Mouse (Mus musculus) intestine, embryonic 16.5 days (tissue): ENCODE results near the gene Olfr95. TPM values are rescaled to one million over a fixed set of nuclear protein-coding genes. Genes with fewer than 3 reads are reported as not detected.

ENCODE experiments used
- ATAC-seq: fragments of 200-750 bp; cut with Nextera tagmentation; 2 replicates; pipeline ENCODE4 v1.8.0; 2017; ENCODE audit warnings: moderate TSS enrichment, moderate library complexity
- H3K27ac ChIP-seq: fragments of 300-500 bp; sonication (generic); 2 replicates; pipeline ENCODE4 v1.5.1; 2014; ENCODE audit warnings: mild to moderate bottlenecking, low read length
- H3K27me3 ChIP-seq: fragments of 300-500 bp; sonication (generic); replicated peaks from 2 replicates; pipeline ENCODE4 v1.6.1; 2014; ENCODE audit warnings: low read length, control low read depth, mixed read lengths; ENCODE audit not compliant: control insufficient read depth, insufficient read depth
- H3K36me3 ChIP-seq: fragments of 300-500 bp; sonication (generic); 2 replicates; pipeline ENCODE4 v1.6.1; 2014; ENCODE audit warnings: low read length, control low read depth; ENCODE audit not compliant: control insufficient read depth, insufficient read depth
- H3K4me1 ChIP-seq: fragments of 300-500 bp; sonication (generic); 2 replicates; pipeline ENCODE4 v1.6.1; 2014; ENCODE audit warnings: low read length, control low read depth, mixed read lengths; ENCODE audit not compliant: control insufficient read depth, insufficient read depth
- H3K4me2 ChIP-seq: fragments of 300-500 bp; sonication (generic); 2 replicates; pipeline ENCODE4 v1.6.1; 2014; ENCODE audit warnings: low read depth, low read length, control low read depth
- H3K4me3 ChIP-seq: fragments of 300-500 bp; sonication (generic); 2 replicates; pipeline ENCODE4 v1.5.1; 2014; ENCODE audit warnings: mild to moderate bottlenecking, low read length
- H3K9ac ChIP-seq: fragments of 300-500 bp; sonication (generic); 2 replicates; pipeline ENCODE4 v1.6.1; 2014; ENCODE audit warnings: low read depth, low read length
- H3K9me3 ChIP-seq: fragments of 300-500 bp; sonication (generic); 2 replicates; pipeline ENCODE4 v1.6.1; 2016; ENCODE audit warnings: low read length, control low read depth; ENCODE audit not compliant: control insufficient read depth
- WGBS: fragments of 180-500 bp; shearing (Covaris S2); extraction: QIAGEN DNeasy Blood & Tissue Kit; methylation state at CpG from one replicate; pipeline ENCODE4 v1.1.7; 2014; 5-methylcytosine and 5-hydroxymethylcytosine counted together
- polyA plus RNA-seq: library from polyadenylated mRNA; unstranded; fragments of >200 nt; fragmentation: Nextera tagmentation; extraction: Ambion mirVana; gene quantifications from 2 replicates; pipeline ENCODE4 v1.2.1, GENCODE M21; 2015

Gene Olfr95
- polyA plus RNA-seq, 1 experiment from 2014 or later = not detected

GRCm38 (mm10) chr17:37210884-37211768 lies 1.8 kb downstream of the Olfr95 start:
- ATAC-seq = no peak
- Histone ChIP-seq H3K4me3 (peak overlapping the region; percentile 31), H3K27ac (no peak overlapping the region), H3K27me3 (peaks cover 12% of the 10 kb centered on the region; the same call in 1 of the 2 replicates), H3K36me3 (no peaks in the 10 kb centered on the region), H3K9me3 (no peaks in the 10 kb centered on the region), H3K4me2 (peak overlapping the region; percentile 52), H3K9ac (0 out of 2 replicates have a peak overlapping the region, but pooled peaks have one; percentile 49), H3K4me1 (no peaks in the 10 kb centered on the region)
- 17% methylated on average over 40 of the region's 40 CpGs for WGBS

GRCm38 (mm10) chr17:37203917-37204236 lies 9.0 kb downstream of the Olfr95 start:
- WGBS = 37% methylated on average over 3 of the region's 3 CpGs
- Histone ChIP-seq H3K4me1 (no peaks in the 10 kb centered on the region), H3K4me3 (no peak overlapping the region), H3K27me3 (no peaks in the 10 kb centered on the region), H3K9me3 (no peaks in the 10 kb centered on the region), H3K9ac (no peak overlapping the region), H3K4me2 (no peak overlapping the region), H3K36me3 (no peaks in the 10 kb centered on the region), H3K27ac (no peak overlapping the region)
- no peak for ATAC-seq

- no peaks in the 10 kb centered on the region for H3K9me3 ChIP-seq
- no peaks in the 10 kb centered on the region for H3K36me3 ChIP-seq
- under 1% methylated on average over 4 of the region's 4 CpGs for WGBS
- no peaks in the 10 kb centered on the region for H3K4me1 ChIP-seq
- H3K27ac ChIP-seq = no peak overlapping the region
- ATAC-seq = peak; percentile 84
- H3K27me3 ChIP-seq = no peaks in the 10 kb centered on the region
- H3K4me3 ChIP-seq = no peak overlapping the region
- H3K4me2 ChIP-seq = no peak overlapping the region
- no peak overlapping the region for H3K9ac ChIP-seq
Observed at GRCm38 (mm10) chr17:37203206-37203916, 9.6 kb downstream of the Olfr95 start.

- no peak for ATAC-seq
- H3K9me3 ChIP-seq = no peaks in the 10 kb centered on the region
- peaks cover 8% of the 10 kb centered on the region for H3K4me1 ChIP-seq
- no peak within 1 kb of the TSS for H3K4me3 ChIP-seq
- no peaks in the 10 kb centered on the region for H3K36me3 ChIP-seq
- H3K4me2 ChIP-seq = no peak within 1 kb of the TSS
- 73% methylated on average over 2 of the region's 2 CpGs for whole genome bisulfite sequencing
- no peak within 1 kb of the TSS for H3K9ac ChIP-seq
- no peak within 1 kb of the TSS for H3K27ac ChIP-seq
- H3K27me3 ChIP-seq = peaks cover 20% of the 10 kb centered on the region
Observed at GRCm38 (mm10) chr17:37200894-37201293, 12.0 kb downstream of the Olfr95 start, which contains the start of gene Olfr94. Olfr94 (minus strand) TSS chr17:37200994.

- Histone ChIP-seq H3K4me3 (peak overlapping the region; percentile 60), H3K9ac (peak overlapping the region; percentile 60), H3K4me2 (peak overlapping the region; percentile 93), H3K27me3 (peaks cover 24% of the 10 kb centered on the region), H3K27ac (no peak overlapping the region), H3K9me3 (no peaks in the 10 kb centered on the region), H3K36me3 (no peaks in the 10 kb centered on the region), H3K4me1 (peaks cover 8% of the 10 kb centered on the region)
- ATAC-seq = peak; percentile 88
- WGBS = 1% methylated on average over 77 of the region's 77 CpGs
Observed at GRCm38 (mm10) chr17:37196845-37197724, 15.8 kb downstream of the Olfr95 start.

- no peak overlapping the region for H3K9ac ChIP-seq
- H3K9me3 ChIP-seq = no peaks in the 10 kb centered on the region
- ATAC-seq = no peak
- no peak overlapping the region for H3K4me2 ChIP-seq
- peaks cover 24% of the 10 kb centered on the region for H3K27me3 ChIP-seq
- H3K4me1 ChIP-seq = peaks cover 8% of the 10 kb centered on the region
- 84% methylated on average over 5 of the region's 5 CpGs for WGBS
- H3K36me3 ChIP-seq = no peaks in the 10 kb centered on the region
- H3K4me3 ChIP-seq = no peak overlapping the region
- H3K27ac ChIP-seq = no peak overlapping the region
Observed at GRCm38 (mm10) chr17:37194782-37195181, 18.1 kb downstream of the Olfr95 start.

- no peak within 1 kb of the TSS for H3K4me3 ChIP-seq
- 89% methylated on average over 2 of the region's 2 CpGs for WGBS
- peaks cover 8% of the 10 kb centered on the region for H3K4me1 ChIP-seq
- H3K9ac ChIP-seq = no peak within 1 kb of the TSS
- H3K27me3 ChIP-seq = peaks cover 24% of the 10 kb centered on the region
- H3K27ac ChIP-seq = no peak within 1 kb of the TSS
- no peak within 1 kb of the TSS for H3K4me2 ChIP-seq
- no peaks in the 10 kb centered on the region for H3K9me3 ChIP-seq
- ATAC-seq = no peak
- no peaks in the 10 kb centered on the region for H3K36me3 ChIP-seq
Observed at GRCm38 (mm10) chr17:37193656-37194055, 19.3 kb downstream of the Olfr95 start, which contains the start of gene Ubd. Ubd (plus strand) TSS chr17:37193892.

GRCm38 (mm10) chr17:37193032-37193431 lies 19.9 kb downstream of the Olfr95 start:
- Histone ChIP-seq H3K9me3 (no peaks in the 10 kb centered on the region), H3K4me1 (peaks cover 8% of the 10 kb centered on the region), H3K9ac (no peak overlapping the region), H3K27ac (no peak overlapping the region), H3K27me3 (peaks cover 22% of the 10 kb centered on the region), H3K4me3 (no peak overlapping the region), H3K36me3 (no peaks in the 10 kb centered on the region), H3K4me2 (no peak overlapping the region)
- ATAC-seq = no peak

GRCm38 (mm10) chr17:37190711-37191110 lies 22.2 kb downstream of the Olfr95 start:
- Histone ChIP-seq H3K36me3 (no peaks in the 10 kb centered on the region), H3K4me2 (no peak overlapping the region), H3K9ac (no peak overlapping the region), H3K9me3 (no peaks in the 10 kb centered on the region), H3K27ac (no peak overlapping the region), H3K4me1 (no peaks in the 10 kb centered on the region), H3K27me3 (peaks cover 3% of the 10 kb centered on the region; the same call in 1 of the 2 replicates), H3K4me3 (no peak overlapping the region)
- 41% methylated on average over 2 of the region's 2 CpGs for WGBS
- no peak for ATAC-seq
